Mouse (Mus musculus) c-Kit-negative CD71-positive TER-119-positive erythroid progenitor cells, embryonic 14.5 days (primary cell): Measurements from ENCODE around the gene Clcn1.

Experiments
- DNase-seq: peaks from one replicate; pipeline ENCODE4 v3.0.0-alpha.2; 2013; ENCODE audit warnings: low read depth, low spot score

Gene Clcn1

DNA sequence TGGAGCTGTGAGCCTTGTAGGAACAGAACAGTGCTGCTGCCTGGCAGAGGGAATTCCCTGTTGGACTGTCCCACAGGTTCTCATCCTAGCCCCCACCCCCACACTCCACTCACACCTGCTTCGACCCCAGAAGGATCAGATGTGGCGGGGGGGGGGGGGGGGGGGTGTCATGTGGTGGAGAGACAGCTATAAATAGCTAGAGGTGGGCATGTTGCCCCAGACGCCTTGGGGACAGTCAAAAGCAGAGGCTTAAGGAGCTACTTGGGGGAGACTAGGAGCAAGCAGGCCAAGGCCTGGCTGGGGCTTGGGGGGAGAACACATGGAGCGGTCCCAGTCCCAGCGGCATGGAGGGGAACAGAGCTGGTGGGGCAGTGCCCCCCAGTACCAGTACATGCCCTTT, at the start of gene Clcn1:
Clcn1 (plus strand) TSS at position 238 of the 400 bp plus-strand sequence.
- DNase-seq, result no peak

DNA sequence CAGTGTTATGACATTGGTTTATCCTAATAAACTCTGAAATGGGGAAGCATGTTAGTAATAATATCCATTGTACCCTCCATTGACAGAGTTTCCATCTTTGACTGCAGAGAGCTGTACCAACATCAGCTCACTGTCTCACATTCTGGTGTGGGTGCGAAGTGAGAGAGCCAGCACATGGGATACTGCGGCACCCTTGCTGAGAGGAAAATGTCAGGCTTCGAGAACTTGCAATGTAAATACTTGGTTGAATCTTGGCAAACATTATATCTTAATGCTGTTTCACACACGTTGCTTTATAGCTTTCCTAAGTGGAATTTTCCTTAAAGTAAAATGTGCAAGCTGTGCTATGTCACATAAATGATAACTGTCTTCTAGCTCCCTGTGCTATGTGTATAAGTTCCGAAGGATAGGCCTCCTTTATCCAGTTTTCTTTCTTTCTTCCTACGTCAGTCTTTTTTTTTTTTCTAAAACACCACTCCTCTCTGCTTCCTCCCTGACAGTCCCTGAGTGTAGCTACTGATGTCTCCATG, 49.1 kb upstream of the Clcn1 start:
- no peak for DNase-seq

DNA sequence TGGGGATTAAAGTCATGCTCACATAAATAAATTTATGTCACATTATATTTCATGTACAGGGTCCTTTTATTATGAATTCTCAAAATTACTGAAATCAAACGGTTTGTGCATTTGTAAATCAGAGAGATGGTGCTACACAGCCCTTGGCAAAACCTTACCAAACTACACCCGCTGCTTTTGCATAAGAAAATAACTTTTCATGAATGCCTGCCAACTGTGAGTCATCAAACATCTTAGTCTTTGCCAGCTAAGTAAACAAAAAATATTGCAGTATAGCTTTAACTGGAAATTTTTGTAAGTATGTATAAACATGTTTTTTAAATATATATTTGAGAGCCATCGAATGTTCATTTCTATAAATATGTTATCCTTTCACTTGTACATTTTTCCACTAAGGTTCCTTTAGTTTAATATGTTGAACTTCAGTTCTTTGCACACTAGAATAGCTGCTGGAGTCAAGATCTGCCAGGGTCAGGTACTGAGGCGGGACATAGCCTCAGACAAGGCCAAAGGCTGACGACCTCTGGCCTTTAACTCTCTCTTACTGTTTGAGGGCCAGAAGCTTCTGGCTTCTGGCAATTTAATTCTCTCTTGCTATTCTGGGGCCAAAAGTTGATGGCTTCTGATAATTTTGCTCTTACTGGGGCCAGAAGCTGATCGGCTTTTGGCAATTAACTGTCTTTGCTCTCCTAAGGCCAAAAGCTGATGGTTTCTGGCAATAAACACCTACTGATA, 45.0 kb upstream of the Clcn1 start:
- DNase-seq, result no peak

DNA sequence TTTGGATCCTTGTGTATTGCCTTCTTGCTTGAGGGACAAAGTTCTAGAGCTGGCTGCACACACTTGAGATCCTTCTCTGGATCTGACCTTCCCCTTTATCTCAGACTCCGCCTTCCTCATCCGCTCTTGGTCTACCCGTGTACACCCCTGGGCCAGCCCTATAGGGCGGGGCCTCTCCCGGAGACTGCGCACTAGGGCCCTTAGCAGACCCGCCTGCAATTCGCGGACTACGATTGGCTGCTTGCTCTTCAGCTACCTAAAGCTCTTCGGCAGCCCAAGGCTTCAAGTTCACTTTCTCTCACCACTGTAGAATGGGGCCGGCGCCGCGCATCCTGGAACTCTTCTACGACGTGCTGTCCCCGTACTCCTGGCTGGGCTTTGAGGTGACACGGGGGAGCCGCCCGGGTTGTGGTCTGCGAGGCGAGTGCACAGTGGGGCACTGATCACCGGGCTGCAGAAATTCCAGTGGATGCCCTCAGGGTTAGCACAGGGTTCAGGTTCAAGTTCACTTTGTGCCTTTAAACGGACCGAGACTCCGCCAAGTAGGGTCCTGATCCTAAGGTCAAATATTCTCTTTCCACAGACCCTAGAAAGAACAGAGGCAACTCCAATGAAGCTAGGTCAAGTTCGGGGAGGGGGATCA, 40.7 kb upstream of the Clcn1 start, which contains the start of gene Gstk1:
Gstk1 (plus strand) TSS at position 225 of the 643 bp plus-strand sequence.
- peak; percentile 63 for DNase-seq

DNA sequence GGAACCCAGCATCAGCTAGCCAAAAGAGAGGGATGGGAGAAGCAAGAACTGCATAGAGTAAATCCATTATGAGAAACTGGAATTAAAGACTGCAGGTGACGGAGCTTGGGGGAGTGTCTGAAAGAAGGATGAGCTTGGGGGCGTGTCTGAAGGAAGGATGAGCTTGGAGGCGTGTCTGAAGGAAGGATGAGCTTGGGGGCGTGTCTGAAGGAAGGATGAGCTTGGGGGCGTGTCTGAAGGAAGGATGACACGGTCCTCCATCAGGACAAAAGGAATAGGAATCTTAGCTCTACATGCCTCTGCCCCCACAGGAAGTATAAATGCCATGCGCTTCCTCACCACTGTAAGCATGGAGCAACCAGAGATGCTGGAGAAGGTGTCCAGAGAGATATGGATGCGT, 39.3 kb upstream of the Clcn1 start:
- peak; percentile 32 for DNase-seq

DNA sequence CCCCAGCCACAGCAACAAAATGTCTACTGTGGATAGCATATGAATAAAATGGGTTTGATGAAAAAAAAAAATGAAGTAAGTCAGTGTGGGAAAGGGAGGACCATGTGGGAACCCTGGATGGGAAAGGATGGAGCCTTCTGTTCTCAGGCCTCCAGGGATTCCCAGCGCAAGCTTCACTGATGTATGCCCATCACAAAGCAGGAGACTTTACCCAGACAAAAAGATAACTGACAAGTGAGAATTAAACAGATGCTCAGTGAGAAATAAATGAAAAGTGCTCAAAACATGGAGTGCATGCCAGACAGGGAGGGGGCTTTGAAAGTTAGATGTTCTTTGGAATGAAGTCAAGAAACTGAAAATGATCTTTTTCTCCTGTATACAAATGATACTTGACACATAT, 38.5 kb upstream of the Clcn1 start:
- no peak for DNase-seq

DNA sequence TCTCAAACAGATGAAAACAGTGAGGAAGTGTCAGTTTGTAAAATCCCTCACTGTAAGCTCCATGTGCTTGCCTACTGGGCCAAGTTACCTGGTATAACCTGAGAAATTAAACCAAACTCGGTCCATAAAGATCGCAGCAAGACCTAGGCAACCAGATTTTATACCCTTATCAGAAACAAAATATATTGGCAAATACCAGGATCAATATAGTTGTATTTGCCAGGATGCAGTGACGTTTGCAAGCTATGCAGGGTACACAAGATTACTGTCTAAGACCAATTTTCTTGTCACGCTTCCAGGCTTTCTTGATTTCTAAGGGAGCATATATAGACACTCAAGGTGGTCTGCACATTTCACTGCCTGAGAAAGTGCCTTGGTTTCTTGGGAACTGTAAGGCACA, 34.7 kb upstream of the Clcn1 start:
- DNase-seq, result no peak

DNA sequence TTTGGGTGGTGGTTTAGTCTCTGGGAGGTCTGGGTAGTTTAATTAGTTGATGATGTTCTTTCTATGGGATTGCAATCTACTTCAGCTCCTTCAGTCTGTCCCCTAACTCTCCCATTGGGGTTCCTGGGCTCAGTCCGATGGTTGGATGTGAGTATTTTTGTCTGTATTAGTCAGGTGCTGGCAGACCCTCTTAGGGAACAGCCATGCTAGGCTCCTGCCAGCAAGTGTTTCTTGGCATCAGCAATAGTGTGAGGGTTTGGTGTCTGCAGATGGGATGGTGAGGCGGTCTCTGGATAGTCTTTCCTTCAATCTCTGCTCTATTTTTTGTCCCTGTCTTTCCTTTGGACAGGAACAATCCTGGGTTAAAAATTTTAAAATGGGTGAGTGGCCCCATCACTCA, 33.4 kb upstream of the Clcn1 start:
- DNase-seq, result no peak

DNA sequence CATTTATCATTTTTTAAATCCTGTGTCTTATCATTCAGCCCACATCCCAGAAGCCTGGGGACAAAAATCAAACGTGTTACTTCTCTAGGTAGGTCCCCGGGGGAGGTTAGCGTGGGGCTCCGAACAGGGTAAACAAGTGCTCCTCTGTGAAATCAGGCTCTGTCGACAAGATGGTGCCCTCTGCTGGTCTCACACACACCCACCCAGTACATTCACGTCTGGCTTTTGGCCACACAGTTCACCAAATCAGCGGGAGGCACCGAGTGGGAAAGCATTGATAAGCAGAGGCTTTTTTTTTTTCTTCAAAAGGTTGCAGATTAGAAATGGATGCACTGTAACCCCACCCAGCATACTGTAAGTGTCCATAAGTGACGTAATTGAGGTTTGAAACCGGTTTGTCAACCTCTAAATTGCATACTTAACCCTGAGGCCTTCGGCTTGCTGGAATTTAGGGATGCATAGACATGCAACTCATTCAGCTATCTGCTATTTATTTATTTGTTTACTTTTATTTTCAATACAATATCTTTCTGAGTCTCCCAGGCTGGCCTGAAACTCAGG, 29.1 kb upstream of the Clcn1 start:
- peak; percentile 40 for DNase-seq

DNA sequence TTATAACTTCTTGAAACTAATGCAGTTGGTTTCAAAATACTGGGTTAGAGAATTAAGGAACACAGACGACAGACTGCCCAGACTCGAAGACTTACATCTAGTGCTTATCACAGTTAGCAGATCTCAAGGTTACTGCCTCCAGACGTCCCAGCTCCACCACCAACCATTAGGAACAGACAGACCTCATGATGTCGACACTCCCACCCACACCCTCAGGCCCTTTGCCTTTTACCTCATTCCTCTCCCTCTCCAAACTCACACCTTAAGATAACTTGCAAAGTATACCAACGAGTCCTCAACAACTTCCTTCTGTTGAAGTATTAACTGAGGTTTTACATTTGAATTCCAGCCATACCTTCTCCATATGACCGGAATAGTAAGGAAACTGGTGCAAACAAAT, 26.1 kb upstream of the Clcn1 start:
- no peak for DNase-seq

DNA sequence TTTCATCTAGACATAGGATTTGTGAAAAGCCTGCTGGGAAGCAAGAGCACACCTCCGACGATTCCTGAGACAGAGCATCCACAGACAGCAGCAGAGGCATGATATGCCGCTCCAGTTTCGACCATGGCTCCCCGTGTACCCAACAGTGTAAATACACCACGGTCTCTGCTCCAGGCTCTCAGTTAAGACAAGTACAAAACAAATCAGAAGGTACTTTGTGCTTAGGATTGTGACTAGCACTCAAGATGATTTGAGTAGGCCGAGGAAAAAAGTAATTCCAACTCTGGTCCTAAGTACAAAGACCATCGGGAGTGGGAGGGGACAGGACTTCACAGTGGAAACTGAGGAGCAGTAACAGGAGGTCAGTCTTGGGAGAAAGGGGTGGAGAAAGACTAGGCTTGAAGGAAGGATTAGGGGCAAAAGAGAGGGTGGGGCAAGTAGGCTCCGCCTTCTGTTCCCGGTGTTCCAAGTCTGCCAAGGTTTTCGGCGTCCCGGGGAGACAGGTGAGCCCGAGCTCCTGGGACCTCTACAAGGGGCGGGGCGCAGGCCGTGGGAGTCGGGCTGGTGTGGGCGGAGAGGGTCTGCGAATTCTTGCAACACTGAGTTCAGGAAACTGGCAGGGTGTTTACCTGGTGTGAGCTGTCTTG, 24.8 kb upstream of the Clcn1 start, which contains the start of gene Tmem139:
Tmem139 (plus strand) TSS at position 447 of the 647 bp plus-strand sequence.
- DNase-seq, result no peak

DNA sequence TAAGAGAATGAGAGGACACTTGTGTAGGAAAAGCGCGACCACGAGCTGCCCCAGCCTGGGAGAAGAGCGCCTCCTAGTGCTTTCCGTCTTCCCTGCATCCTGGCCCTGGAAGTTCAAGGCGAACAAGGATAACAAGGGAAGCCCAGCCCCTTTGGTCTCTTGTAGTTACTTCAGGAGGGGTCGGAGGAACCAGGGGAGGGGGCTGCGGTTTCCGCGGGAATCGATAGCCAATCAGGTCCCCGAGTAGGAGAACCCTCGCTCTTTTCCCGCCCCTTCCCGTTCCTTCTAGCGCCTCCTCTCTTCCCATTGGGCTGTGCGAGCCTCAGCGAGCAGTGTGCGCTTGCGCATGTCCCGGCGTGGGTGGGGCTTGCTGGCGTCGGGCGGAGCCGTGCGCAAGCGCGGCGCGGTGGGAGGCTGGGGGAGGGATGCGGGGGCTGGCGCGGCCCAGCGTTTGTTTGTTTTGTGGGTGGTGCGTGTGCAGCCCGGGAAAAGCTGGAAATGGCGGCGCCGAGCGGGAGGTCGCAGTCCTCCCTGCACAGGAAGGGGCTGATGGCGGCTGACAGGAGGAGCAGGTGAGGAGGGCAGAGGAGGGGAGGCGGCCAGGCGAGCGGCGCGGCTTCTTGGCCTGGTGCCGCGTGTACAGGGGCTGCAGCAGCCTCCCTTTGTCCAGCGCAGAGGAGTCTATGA, 21.7 kb upstream of the Clcn1 start, which contains the start of gene Casp2:
Casp2 (plus strand) TSS at position 360 of the 687 bp plus-strand sequence.
- peak; percentile 94 for DNase-seq

DNA sequence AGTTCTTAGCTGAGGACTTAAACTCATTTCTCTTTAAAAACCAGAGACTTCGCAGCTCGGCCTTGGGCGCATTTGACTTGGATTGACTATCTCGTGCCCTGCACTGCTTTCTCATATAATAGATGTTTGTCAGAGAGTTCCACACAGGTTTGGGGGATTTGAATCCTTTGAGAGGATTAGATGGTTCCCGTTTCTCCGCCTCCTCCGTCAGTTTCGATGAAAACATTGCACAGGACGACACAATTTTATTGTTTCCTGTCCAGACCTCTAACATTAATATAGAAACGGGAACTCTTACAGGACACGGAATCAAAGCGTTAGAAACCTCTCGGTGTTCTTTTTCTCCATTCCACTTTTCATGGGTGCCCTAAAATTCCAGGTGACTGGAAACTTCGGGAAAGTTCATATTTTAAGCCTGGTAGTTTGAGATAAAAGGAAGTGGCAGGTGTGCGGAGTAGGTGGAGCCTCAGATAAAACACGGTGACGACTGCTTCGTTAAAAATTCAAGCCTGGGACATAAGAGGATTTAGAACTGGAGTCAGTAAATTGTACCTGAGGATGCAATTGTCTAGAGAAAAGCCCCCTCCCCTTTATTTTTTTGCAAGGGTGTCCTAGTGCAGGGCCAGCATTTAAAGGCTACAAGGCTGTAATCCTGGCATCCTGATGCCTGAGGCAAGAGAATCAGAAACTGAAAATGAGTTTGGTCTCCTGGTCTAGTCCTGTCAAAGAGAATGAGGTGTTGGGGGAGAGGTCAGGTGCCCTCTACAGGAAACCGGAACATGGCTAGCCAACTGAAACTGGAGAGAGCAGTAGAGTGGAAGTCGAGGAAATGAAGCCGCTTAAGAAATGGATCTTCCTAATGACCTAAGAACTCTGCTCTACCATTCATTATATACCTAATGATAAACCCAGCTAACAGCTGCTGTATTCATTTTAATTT, 20.8 kb upstream of the Clcn1 start:
- DNase-seq, result peak; percentile 48

DNA sequence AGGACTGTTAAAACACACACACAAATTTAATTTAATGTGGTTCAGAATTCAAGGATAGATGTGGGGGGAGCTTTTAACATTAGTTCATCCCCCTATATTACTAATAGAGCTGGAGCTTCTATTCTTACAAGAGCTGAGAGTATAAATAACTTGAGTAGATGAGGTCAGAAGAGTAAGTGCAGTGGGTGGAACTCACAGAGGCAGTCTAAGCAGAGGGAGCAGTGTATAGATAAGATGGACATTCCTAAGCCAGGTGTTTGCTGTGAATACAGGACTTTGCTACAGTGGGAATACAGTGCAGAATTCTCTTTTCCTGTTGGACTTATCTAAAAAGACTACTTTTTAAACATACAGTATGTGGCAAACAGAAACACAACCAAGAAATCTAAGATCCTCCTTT, 15.7 kb upstream of the Clcn1 start:
- no peak for DNase-seq

DNA sequence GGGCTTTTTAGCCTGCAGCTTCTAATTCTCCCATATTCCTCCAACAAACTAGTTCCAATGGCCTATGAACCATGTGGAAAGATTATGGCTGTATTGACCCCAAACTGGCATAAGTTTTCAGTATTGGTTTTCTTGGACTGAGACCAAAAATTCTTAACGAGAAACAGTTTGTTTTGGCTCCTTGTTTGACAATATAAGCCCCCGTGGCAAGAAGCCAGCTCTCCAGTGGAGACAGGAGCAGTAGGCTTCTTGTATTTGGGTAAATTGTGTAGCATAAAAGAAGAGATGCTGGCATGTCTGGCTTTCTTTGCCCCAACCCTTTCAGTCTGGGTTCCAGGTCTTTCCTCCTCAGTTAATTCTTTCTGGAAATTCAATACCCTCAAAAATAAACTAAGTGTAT, 10.3 kb upstream of the Clcn1 start:
- DNase-seq, result no peak

DNA sequence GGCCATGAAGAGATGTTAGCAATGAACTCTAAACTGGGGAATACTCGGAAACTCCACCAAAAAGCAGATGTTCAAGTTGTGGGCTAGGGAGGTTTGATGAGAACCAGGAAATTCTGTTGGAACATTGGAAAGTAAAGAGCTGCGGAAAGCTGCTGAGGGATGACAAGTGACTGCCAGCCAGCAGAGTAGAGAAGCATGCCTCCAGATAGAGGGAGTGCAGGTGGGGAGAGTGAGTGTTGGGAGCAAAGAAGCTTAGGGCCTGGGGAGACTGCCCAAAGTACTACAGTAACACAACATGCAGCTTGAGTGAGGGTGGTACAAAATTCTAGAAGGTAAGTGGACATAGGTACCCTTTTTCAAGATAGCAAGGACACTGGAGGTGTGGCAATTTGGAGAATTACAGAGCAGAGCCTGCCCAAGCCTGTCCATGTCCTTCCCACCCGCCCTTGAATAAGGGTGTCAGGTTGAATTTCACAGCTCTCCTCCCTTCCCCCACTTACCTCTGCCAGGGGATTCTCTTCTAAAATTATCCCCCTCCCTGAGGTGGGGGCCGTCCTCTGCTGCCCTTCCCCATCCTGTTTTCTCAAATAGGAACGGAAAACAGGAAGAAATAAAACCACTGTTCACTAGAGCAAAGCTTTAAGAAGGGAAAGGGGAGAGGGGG, 3.5 kb upstream of the Clcn1 start:
- no peak for DNase-seq

DNA sequence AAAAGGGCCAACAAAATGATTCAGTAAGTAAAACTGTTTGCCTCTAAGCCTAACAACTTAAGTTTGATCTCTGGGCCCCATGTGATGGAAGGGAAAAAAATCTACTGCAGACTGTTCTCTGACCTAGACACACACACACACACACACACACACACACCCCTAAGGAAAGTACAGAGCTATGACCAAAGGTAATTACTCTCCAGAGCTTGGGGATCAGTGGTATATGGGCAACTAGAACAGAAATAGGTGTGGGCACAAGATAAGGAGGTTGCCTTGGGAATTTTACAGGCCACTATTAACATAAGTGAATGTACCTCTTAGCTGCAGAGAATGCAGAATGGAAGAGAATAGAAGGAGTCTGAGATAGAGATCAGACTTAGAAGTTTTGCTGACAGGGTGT, 1.1 kb downstream of the Clcn1 start:
- no peak for DNase-seq

DNA sequence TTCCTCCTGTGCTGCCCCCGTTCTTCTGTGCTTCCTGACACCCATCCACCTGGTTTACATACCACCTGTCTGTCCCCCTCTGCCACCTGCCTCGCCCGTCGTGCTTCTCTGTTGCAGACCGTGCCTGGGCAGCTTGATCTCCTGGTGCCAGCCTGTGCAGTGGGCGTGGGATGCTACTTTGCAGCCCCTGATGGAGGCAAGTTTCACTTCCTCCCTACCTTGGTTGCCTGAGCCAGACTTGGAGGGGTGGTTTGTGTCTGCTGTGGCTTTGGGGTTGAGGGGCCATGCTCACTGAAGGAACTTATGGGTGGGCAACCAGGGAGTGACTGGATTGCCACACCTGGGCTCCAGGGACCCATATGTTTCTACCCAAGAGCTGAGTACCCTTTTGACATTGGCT, 6.8 kb downstream of the Clcn1 start:
- DNase-seq, result no peak

DNA sequence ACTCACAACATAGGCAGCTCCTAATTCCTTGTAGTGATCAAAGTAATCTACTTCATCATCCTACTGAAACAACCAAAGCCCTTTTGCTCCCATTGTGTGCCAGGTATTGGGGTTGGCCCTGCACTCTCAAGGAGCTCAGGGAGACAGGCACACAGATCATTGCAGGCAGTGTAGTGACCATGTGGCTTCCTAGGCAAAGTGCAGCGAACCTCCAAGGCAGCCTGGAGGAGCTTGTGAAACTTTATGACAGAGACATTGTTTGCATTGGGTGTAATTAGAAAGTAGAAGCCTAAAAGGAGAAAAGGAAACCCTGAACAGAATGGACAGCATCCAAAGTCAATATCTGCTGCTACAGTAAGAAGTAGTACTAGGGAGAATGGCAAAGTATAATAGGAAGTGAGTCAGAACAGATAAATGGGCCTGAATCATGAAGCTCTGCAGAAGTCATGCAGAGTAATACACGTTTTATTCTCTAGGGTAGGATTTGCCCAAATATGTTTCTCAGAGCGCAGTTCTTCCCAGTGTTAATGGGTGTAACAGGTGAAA, 9.1 kb downstream of the Clcn1 start:
- no peak for DNase-seq

DNA sequence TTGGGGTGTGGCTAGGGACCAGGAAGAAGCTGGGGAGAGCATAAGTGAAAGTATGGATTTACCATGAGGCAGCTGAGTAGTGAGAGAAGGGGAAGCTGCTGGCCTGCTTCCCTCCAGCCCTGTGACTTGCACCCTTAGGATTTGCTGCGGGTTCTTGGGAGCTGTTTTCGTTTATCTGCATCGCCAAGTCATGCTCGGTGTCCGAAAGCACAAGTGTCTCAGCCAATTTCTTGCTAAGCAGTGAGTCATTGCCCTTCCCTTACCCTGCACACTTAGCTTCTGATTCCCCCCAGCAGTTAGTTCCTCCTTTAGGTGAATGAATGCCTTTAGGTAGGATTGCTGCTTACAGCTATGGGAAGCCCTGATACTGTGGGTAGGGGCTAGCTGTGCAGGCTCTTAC, 12.9 kb downstream of the Clcn1 start:
- no peak for DNase-seq
